Mouse (Mus musculus) 3T3-L1 (cell line): Measurements from ENCODE around the gene Dmrtb1.

Experiments
- DNase-seq: peaks from one replicate; pipeline ENCODE4 v3.0.0-alpha.2; 2015; ENCODE audit warnings: low read depth, low spot score

Dmrtb1 gene

GRCm38 (mm10) chr4:107681099-107681849 is 2.8 kb downstream of the Dmrtb1 start:
- no peak for DNase-seq

- DNase-seq: no peak
Observed at GRCm38 (mm10) chr4:107680311-107681098, 3.5 kb downstream of the Dmrtb1 start.

- DNase-seq: no peak
Observed at GRCm38 (mm10) chr4:107675645-107676044, 8.4 kb downstream of the Dmrtb1 start.

- DNase-seq: no peak
Observed at GRCm38 (mm10) chr4:107674322-107674644, 9.7 kb downstream of the Dmrtb1 start.

- peak; percentile 25 for DNase-seq
Observed at GRCm38 (mm10) chr4:107673638-107674321, 10.2 kb downstream of the Dmrtb1 start.

- DNase-seq: no peak
Observed at GRCm38 (mm10) chr4:107670731-107671130, 13.3 kb downstream of the Dmrtb1 start.

- DNase-seq: no peak
Observed at GRCm38 (mm10) chr4:107668514-107668913, 15.5 kb downstream of the Dmrtb1 start.

GRCm38 (mm10) chr4:107660649-107661048 is 23.4 kb downstream of the Dmrtb1 start:
- no peak for DNase-seq

GRCm38 (mm10) chr4:107653280-107653643 is 30.8 kb downstream of the Dmrtb1 start:
- no peak for DNase-seq

GRCm38 (mm10) chr4:107652598-107653279 is 31.3 kb downstream of the Dmrtb1 start:
- peak; percentile 88 for DNase-seq

- DNase-seq: peak; percentile 22
Observed at GRCm38 (mm10) chr4:107651021-107651496, 33.0 kb downstream of the Dmrtb1 start.

- DNase-seq: no peak
Observed at GRCm38 (mm10) chr4:107648959-107649485, 35.0 kb downstream of the Dmrtb1 start.

- no peak for DNase-seq
Observed at GRCm38 (mm10) chr4:107641624-107642023, 42.4 kb downstream of the Dmrtb1 start.

GRCm38 (mm10) chr4:107638303-107638702 is 45.7 kb downstream of the Dmrtb1 start:
- DNase-seq: no peak

- DNase-seq: peak; percentile 72
Observed at GRCm38 (mm10) chr4:107637670-107638069, 46.4 kb downstream of the Dmrtb1 start.

- no peak for DNase-seq
Observed at GRCm38 (mm10) chr4:107636099-107636498, 47.9 kb downstream of the Dmrtb1 start.

GRCm38 (mm10) chr4:107634631-107635030 is 49.4 kb downstream of the Dmrtb1 start:
- DNase-seq: no peak

- no peak for DNase-seq
Observed at GRCm38 (mm10) chr4:107628921-107629411, 55.1 kb downstream of the Dmrtb1 start.

- DNase-seq: no peak
Observed at GRCm38 (mm10) chr4:107628226-107628625, 55.8 kb downstream of the Dmrtb1 start.
